Mouse (Mus musculus): ENCODE measurements at regions not wholly inside any gene's neighbourhood (a gene's known extent, or its start where the extent isn't known, plus 50 kb on each side); places are given as distances from the start of the nearest gene placed in this dataset.

- no peak for TF ChIP-seq CTCF (IDR thresholded peaks at IDR 0.05; ENCODE audit: borderline replicate concordance, control insufficient read depth, extremely low read depth, insufficient read depth, low read length, poor library complexity)
- no peak for TF ChIP-seq POLR2A (IDR thresholded peaks at IDR 0.05; ENCODE audit: control insufficient read depth, extremely low read depth, insufficient read depth, low read length, poor library complexity)
Observed at GRCm38 (mm10) chr12:39536326-39536725, 501.5 kb downstream of the Arl4a start.

Measured in thymus, adult 2 months (tissue).